Mouse (Mus musculus): ENCODE results near the gene Kif1a.

DNA sequence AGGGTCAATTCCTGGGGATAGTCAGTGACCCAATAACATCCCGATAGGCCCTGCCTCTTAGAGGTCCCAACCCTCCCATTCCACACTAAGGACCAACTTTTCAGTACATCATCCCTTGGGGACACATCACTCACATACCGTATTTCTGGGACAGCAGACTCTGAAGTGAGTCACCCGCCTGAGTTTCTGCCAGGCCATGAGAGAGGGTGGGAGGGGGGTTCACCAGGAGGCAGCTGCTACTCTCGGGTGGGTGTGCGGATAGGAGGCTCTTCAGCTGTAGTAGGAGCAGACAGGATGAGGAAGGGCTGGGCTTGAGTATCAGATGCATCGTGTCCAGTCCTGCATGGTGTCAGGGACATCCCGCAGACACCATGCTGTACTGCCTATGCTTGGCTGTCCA lies 38.0 kb upstream of the Kif1a start:
- no peak for TF ChIP-seq MAZ (IDR thresholded peaks at IDR 0.05; ENCODE audit: low read depth, low read length)
- no peak for TF ChIP-seq USF1 (IDR thresholded peaks at IDR 0.05; ENCODE audit: low read depth, low read length)
- TF ChIP-seq POLR2AphosphoS2 (IDR thresholded peaks at IDR 0.05; ENCODE audit: low read length) = no peak
- TF ChIP-seq CTCF (IDR thresholded peaks at IDR 0.05 in 2 of 3, conservative IDR thresholded peaks at IDR 0.05 in 1 of 3; ENCODE audit: control insufficient read depth in 1 of 3, insufficient read depth in 1 of 3, low read depth in 2 of 3, low read length in 3 of 3, poor library complexity in 1 of 3, severe bottlenecking in 1 of 3) = no peak
- no peak for TF ChIP-seq HCFC1 (IDR thresholded peaks at IDR 0.05; ENCODE audit: low read depth, low read length)

Measured in MEL (cell line).